Mouse (Mus musculus) heart, embryonic 14.5 days (tissue): Measurements from ENCODE around the gene Ttc6. TPM values are rescaled to one million over a fixed set of nuclear protein-coding genes. Genes with fewer than 3 reads are reported as not detected.
A peak's percentile ranks its signal among the peaks of the same experiment; 100 is the strongest.

Experiments
- ATAC-seq: fragments of 200-750 bp; cut with Nextera tagmentation; 2 replicates; pipeline ENCODE4 v1.8.0; 2017; ENCODE audit warnings: low read depth, moderate TSS enrichment; ENCODE audit not compliant: insufficient number of reproducible peaks, insufficient read depth, low FRiP score
- H3K27ac ChIP-seq, 2 experiments: fragments of 200-500 bp in 1 of 2; fragments of 300-500 bp in 1 of 2; sonication (generic) in 1 of 2; replicated peaks in 1 of 2; 2 replicates each; pipeline ENCODE4 v1.5.1; 2012 to 2014; ENCODE audit warnings: low read depth in 2 of 2, low read length in 2 of 2, control low read depth in 1 of 2, mild to moderate bottlenecking in 1 of 2, mixed read lengths in 1 of 2; ENCODE audit not compliant: control insufficient read depth in 1 of 2, insufficient read depth in 1 of 2
- H3K27me3 ChIP-seq: fragments of 300-500 bp; sonication (generic); 2 replicates; pipeline ENCODE4 v1.6.1; 2014; ENCODE audit warnings: mild to moderate bottlenecking, low read length, control low read depth; ENCODE audit not compliant: control insufficient read depth, insufficient read depth
- H3K36me3 ChIP-seq: fragments of 300-500 bp; sonication (generic); 2 replicates; pipeline ENCODE4 v1.6.1; 2014; ENCODE audit warnings: mild to moderate bottlenecking, control low read depth, low read length, mixed read lengths; ENCODE audit not compliant: control insufficient read depth, insufficient read depth
- H3K4me1 ChIP-seq, 2 experiments: fragments of 200-500 bp in 1 of 2; fragments of 300-500 bp in 1 of 2; sonication (generic) in 1 of 2; 2 replicates each; pipeline ENCODE4 v1.6.1; 2012 to 2014; ENCODE audit warnings: low read length in 2 of 2, control low read depth in 1 of 2, mixed read lengths in 1 of 2; ENCODE audit not compliant: control insufficient read depth in 2 of 2, insufficient read depth in 2 of 2
- H3K4me2 ChIP-seq: fragments of 300-500 bp; sonication (generic); 2 replicates; pipeline ENCODE4 v1.6.1; 2014; ENCODE audit warnings: mild to moderate bottlenecking, low read length
- H3K4me3 ChIP-seq, 2 experiments: fragments of 200-500 bp in 1 of 2; fragments of 300-500 bp in 1 of 2; sonication (generic) in 1 of 2; 2 replicates each; pipeline ENCODE4 v1.5.1; 2012 to 2014; ENCODE audit warnings: low read length in 2 of 2, mild to moderate bottlenecking in 2 of 2, control low read depth in 1 of 2, low read depth in 1 of 2, moderate library complexity in 1 of 2; ENCODE audit not compliant: control insufficient read depth in 1 of 2, insufficient read depth in 1 of 2
- H3K9ac ChIP-seq: fragments of 300-500 bp; sonication (generic); 2 replicates; pipeline ENCODE4 v1.6.1; 2014; ENCODE audit warnings: mild to moderate bottlenecking, low read length
- H3K9me3 ChIP-seq: fragments of 300-500 bp; sonication (generic); 2 replicates; pipeline ENCODE4 v1.6.1; 2016; ENCODE audit warnings: low read length, control low read depth; ENCODE audit not compliant: control insufficient read depth
- WGBS: fragments of 180-500 bp; shearing (Covaris S2); extraction: QIAGEN DNeasy Blood & Tissue Kit; methylation state at CpG from one replicate; pipeline ENCODE4 v1.1.7; 2014; 5-methylcytosine and 5-hydroxymethylcytosine counted together
- polyA plus RNA-seq: library from polyadenylated mRNA; unstranded; fragments of >200 nt; fragmentation: Nextera tagmentation; extraction: Ambion mirVana; gene quantifications from 2 replicates; pipeline ENCODE4 v1.2.1, GENCODE M21; 2014

The Ttc6 gene
- polyA plus RNA-seq, 1 experiment from 2014 or later, result 0.41 TPM

GRCm38 (mm10) chr12:57764720-57765119 is 200.8 kb downstream of the Ttc6 start:
- Histone ChIP-seq H3K9me3 (no peaks in the 10 kb centered on the region), H3K4me3 (no peak overlapping the region), H3K4me2 (no peak overlapping the region), H3K27ac (no peak overlapping the region), H3K4me1 (no peaks in the 10 kb centered on the region), H3K9ac (no peak overlapping the region), H3K27me3 (no peaks in the 10 kb centered on the region), H3K36me3 (no peaks in the 10 kb centered on the region)
- ATAC-seq, result no peak
- 68% methylated on average over 7 of the region's 7 CpGs for WGBS

- peak overlapping the region; percentile 58 for H3K4me2 ChIP-seq
- 16% methylated on average over 12 of the region's 12 CpGs for WGBS
- H3K4me1 ChIP-seq, result peaks cover 3 to 4% of the 10 kb centered on the region in 2 experiments; a peak in 2 of 4 replicates
- no peak overlapping the region for H3K9ac ChIP-seq
- no peaks in the 10 kb centered on the region for H3K27me3 ChIP-seq
- no peaks in the 10 kb centered on the region for H3K9me3 ChIP-seq
- peak overlapping the region; percentile 4 to 22; a peak in 1 of 4 replicates for H3K4me3 ChIP-seq
- no peak for ATAC-seq
- no peaks in the 10 kb centered on the region for H3K36me3 ChIP-seq
- peak overlapping the region; percentile 24 to 47; a peak in 2 of 4 replicates for H3K27ac ChIP-seq
Measured at GRCm38 (mm10) chr12:57776290-57776997, 212.5 kb downstream of the Ttc6 start.

- 70% methylated on average over 5 of the region's 5 CpGs for WGBS
- no peaks in the 10 kb centered on the region for H3K36me3 ChIP-seq
- no peak overlapping the region for H3K27ac ChIP-seq
- no peaks in the 10 kb centered on the region for H3K4me1 ChIP-seq
- H3K9me3 ChIP-seq, result no peaks in the 10 kb centered on the region
- H3K4me2 ChIP-seq, result no peak overlapping the region
- no peak for ATAC-seq
- H3K27me3 ChIP-seq, result no peaks in the 10 kb centered on the region
- H3K9ac ChIP-seq, result no peak overlapping the region
- H3K4me3 ChIP-seq, result no peak overlapping the region
Measured at GRCm38 (mm10) chr12:57781926-57782325, 218.0 kb downstream of the Ttc6 start.

- H3K36me3 ChIP-seq, result no peaks in the 10 kb centered on the region
- no peak overlapping the region for H3K9ac ChIP-seq
- no peaks in the 10 kb centered on the region for H3K9me3 ChIP-seq
- no peak overlapping the region for H3K27ac ChIP-seq
- no peaks in the 10 kb centered on the region for H3K4me1 ChIP-seq
- H3K4me3 ChIP-seq, result no peak overlapping the region
- no peak overlapping the region for H3K4me2 ChIP-seq
- no peak for ATAC-seq
- 18% methylated on average over 5 of the region's 5 CpGs for WGBS
- H3K27me3 ChIP-seq, result no peaks in the 10 kb centered on the region
Measured at GRCm38 (mm10) chr12:57787471-57787870, 223.6 kb downstream of the Ttc6 start.

Other genes with a start within 250 kb of the Ttc6 start
- 0.42 TPM in 1 of 2 replicates, not detected in the other for gene Foxa1, start 17.2 kb upstream of the Ttc6 start, polyA plus RNA-seq